Mouse (Mus musculus) limb, embryonic 11.5 days (tissue): Measurements from ENCODE around the gene AL731706.2. TPM values are rescaled to one million over a fixed set of nuclear protein-coding genes. Genes with fewer than 3 reads are reported as not detected.
"Not testable (repeated sequence)": the region's sequence is repeated elsewhere in the genome, so short reads cannot be mapped to it uniquely, and the experiment has no call there.

ENCODE experiments used
- ATAC-seq: fragments of 200-750 bp; cut with Nextera tagmentation; 2 replicates; pipeline ENCODE4 v1.8.0; 2017; ENCODE audit warnings: low read depth; ENCODE audit not compliant: insufficient number of reproducible peaks, low FRiP score, low TSS enrichment
- DNase-seq: peaks from one replicate; pipeline ENCODE4 v3.0.0-alpha.2; 2015; ENCODE audit warnings: low spot score
- H3K27ac ChIP-seq: fragments of 300-500 bp; sonication (generic); replicated peaks from 2 replicates; pipeline ENCODE4 v1.5.1; 2014; ENCODE audit warnings: low read depth, mild to moderate bottlenecking, low read length
- H3K27me3 ChIP-seq: fragments of 300-500 bp; sonication (generic); 2 replicates; pipeline ENCODE4 v1.6.1; 2014; ENCODE audit warnings: mild to moderate bottlenecking, low read length, mixed read lengths; ENCODE audit not compliant: control insufficient read depth, insufficient read depth
- H3K36me3 ChIP-seq: fragments of 300-500 bp; sonication (generic); 2 replicates; pipeline ENCODE4 v1.6.1; 2014; ENCODE audit warnings: mild to moderate bottlenecking, low read length, moderate library complexity, mixed read lengths; ENCODE audit not compliant: control insufficient read depth, insufficient read depth
- H3K4me1 ChIP-seq: fragments of 300-500 bp; sonication (generic); 2 replicates; pipeline ENCODE4 v1.6.1; 2014; ENCODE audit warnings: low read length, mixed read lengths; ENCODE audit not compliant: control insufficient read depth, insufficient read depth
- H3K4me2 ChIP-seq: fragments of 300-500 bp; sonication (generic); 2 replicates; pipeline ENCODE4 v1.6.1; 2014; ENCODE audit warnings: low read depth, mild to moderate bottlenecking, moderate library complexity; ENCODE audit not compliant: severe bottlenecking
- H3K4me3 ChIP-seq: fragments of 300-500 bp; sonication (generic); 2 replicates; pipeline ENCODE4 v1.5.1; 2014; ENCODE audit warnings: low read depth, low read length
- H3K9ac ChIP-seq: fragments of 300-500 bp; sonication (generic); 2 replicates; pipeline ENCODE4 v1.6.1; 2014; ENCODE audit warnings: mild to moderate bottlenecking, low read length
- H3K9me3 ChIP-seq: fragments of 300-500 bp; sonication (generic); 2 replicates; pipeline ENCODE4 v1.6.1; 2016; ENCODE audit warnings: low read length; ENCODE audit not compliant: control insufficient read depth
- WGBS: fragments of 180-500 bp; shearing (Covaris S2); extraction: QIAGEN DNeasy Blood & Tissue Kit; methylation state at CpG from one replicate; pipeline ENCODE4 v1.1.7; 2014; 5-methylcytosine and 5-hydroxymethylcytosine counted together
- polyA plus RNA-seq: library from polyadenylated mRNA; unstranded; fragments of >200 nt; fragmentation: Nextera tagmentation; extraction: Ambion mirVana; gene quantifications from 2 replicates; pipeline ENCODE4 v1.2.1, GENCODE M21; 2014

AL731706.2 gene
- polyA plus RNA-seq, 1 experiment from 2014 or later = 24.2 TPM

- H3K27ac ChIP-seq = no peak overlapping the region
- H3K9ac ChIP-seq = no peak overlapping the region
- H3K4me2 ChIP-seq = no peak overlapping the region
- no peak overlapping the region for H3K4me3 ChIP-seq
- ATAC-seq (no peak), DNase-seq (no peak)
- WGBS = 92% methylated on average over 3 of the region's 3 CpGs
- no peaks in the 10 kb centered on the region for H3K4me1 ChIP-seq
- H3K27me3 ChIP-seq = no peaks in the 10 kb centered on the region
- H3K36me3 ChIP-seq = peaks cover 3% of the 10 kb centered on the region; the same call in 1 of the 2 replicates
- no peaks in the 10 kb centered on the region for H3K9me3 ChIP-seq
Measured at GRCm38 (mm10) chr2:136908596-136908995, 23.1 kb upstream of the AL731706.2 start.

- DNase-seq (no peak), ATAC-seq (no peak)
- no peak overlapping the region for H3K27ac ChIP-seq
- no peaks in the 10 kb centered on the region for H3K9me3 ChIP-seq
- no peaks in the 10 kb centered on the region for H3K27me3 ChIP-seq
- no peak overlapping the region for H3K4me2 ChIP-seq
- H3K4me3 ChIP-seq = no peak overlapping the region
- H3K36me3 ChIP-seq = no peaks in the 10 kb centered on the region
- no peaks in the 10 kb centered on the region for H3K4me1 ChIP-seq
- WGBS = 88% methylated on average over 2 of the region's 2 CpGs
- H3K9ac ChIP-seq = no peak overlapping the region
Measured at GRCm38 (mm10) chr2:136896131-136896530, 10.7 kb upstream of the AL731706.2 start.

- WGBS = 87% methylated on average over 2 of the region's 2 CpGs
- H3K27me3 ChIP-seq = no peaks in the 10 kb centered on the region
- H3K9me3 ChIP-seq = no peaks in the 10 kb centered on the region
- no peak overlapping the region for H3K4me2 ChIP-seq
- no peak overlapping the region for H3K9ac ChIP-seq
- H3K36me3 ChIP-seq = no peaks in the 10 kb centered on the region
- ATAC-seq (no peak), DNase-seq (no peak)
- H3K27ac ChIP-seq = no peak overlapping the region
- H3K4me1 ChIP-seq = no peaks in the 10 kb centered on the region
- no peak overlapping the region for H3K4me3 ChIP-seq
Measured at GRCm38 (mm10) chr2:136894494-136894893, 9.0 kb upstream of the AL731706.2 start.

GRCm38 (mm10) chr2:136891951-136892371, 6.5 kb upstream of the AL731706.2 start:
- ATAC-seq = peak; percentile 77
- Histone ChIP-seq H3K9me3 (no peaks in the 10 kb centered on the region), H3K27ac (no peak overlapping the region), H3K27me3 (no peaks in the 10 kb centered on the region), H3K9ac (peak overlapping the region; percentile 57), H3K4me1 (no peaks in the 10 kb centered on the region), H3K4me3 (peak overlapping the region; percentile 70), H3K36me3 (no peaks in the 10 kb centered on the region), H3K4me2 (peak overlapping the region; percentile 45)
- DNase-seq = peak; percentile 91
- WGBS = under 1% methylated on average over 23 of the region's 23 CpGs

- DNase-seq = peak; percentile 99
- Histone ChIP-seq H3K4me2 (peak within 1 kb of the TSS; percentile 45), H3K9me3 (no peaks in the 10 kb centered on the region), H3K4me1 (no peaks in the 10 kb centered on the region), H3K9ac (peak within 1 kb of the TSS; percentile 82), H3K4me3 (peak within 1 kb of the TSS; percentile 70), H3K27ac (peak within 1 kb of the TSS; percentile 76), H3K27me3 (no peaks in the 10 kb centered on the region), H3K36me3 (no peaks in the 10 kb centered on the region)
- peak; percentile 99 for ATAC-seq
- WGBS = under 1% methylated on average over 49 of the region's 49 CpGs
Measured at GRCm38 (mm10) chr2:136891068-136891950, 5.8 kb upstream of the AL731706.2 start, which contains the start of the genes Slx4ip, AL731706.1 and Mkks. Gene Slx4ip, plus strand, starts transcription at chr2:136891218. Gene AL731706.1, minus strand, starts transcription at chr2:136891389. Gene Mkks, minus strand, starts transcription at chr2:136891389.

GRCm38 (mm10) chr2:136890716-136891067, 5.2 kb upstream of the AL731706.2 start:
- WGBS = 6% methylated on average over 15 of the region's 15 CpGs
- ATAC-seq = peak; percentile 63; the same call in 1 of the 2 replicates

GRCm38 (mm10) chr2:136886846-136887245, 1.4 kb upstream of the AL731706.2 start:
- Histone ChIP-seq H3K4me3 (no peak overlapping the region), H3K27me3 (no peaks in the 10 kb centered on the region), H3K4me2 (no peak overlapping the region), H3K27ac (no peak overlapping the region), H3K9ac (no peak overlapping the region), H3K36me3 (peaks cover 2% of the 10 kb centered on the region; the same call in 1 of the 2 replicates), H3K4me1 (no peaks in the 10 kb centered on the region), H3K9me3 (no peaks in the 10 kb centered on the region)
- DNase-seq (no peak), ATAC-seq (no peak)
- WGBS = 76% methylated on average over 4 of the region's 4 CpGs

More at GRCm38 (mm10) chr2:136890716-136891067, 5.2 kb upstream of the AL731706.2 start:
- not testable (repeated sequence) for H3K4me1 ChIP-seq, H3K27me3 ChIP-seq, H3K9me3 ChIP-seq, DNase-seq, H3K36me3 ChIP-seq
- Histone ChIP-seq H3K4me2 (peak overlapping the region; percentile 32), H3K27ac (peak overlapping the region; percentile 76), H3K4me3 (peak overlapping the region; percentile 70), H3K9ac (peak overlapping the region; percentile 82)

GRCm38 (mm10) chr2:136854543-136855388, 30.7 kb downstream of the AL731706.2 start:
- H3K4me2 ChIP-seq = no peak overlapping the region

More at GRCm38 (mm10) chr2:136854543-136855388, 30.7 kb downstream of the AL731706.2 start:
- no peaks in the 10 kb centered on the region for H3K36me3 ChIP-seq
- no peak overlapping the region for H3K9ac ChIP-seq
- ATAC-seq = no peak
- peak; percentile 23 for DNase-seq
- no peak overlapping the region for H3K4me3 ChIP-seq
- no peaks in the 10 kb centered on the region for H3K9me3 ChIP-seq
- WGBS = 53% methylated on average over 5 of the region's 5 CpGs
- H3K27me3 ChIP-seq = no peaks in the 10 kb centered on the region
- H3K4me1 ChIP-seq = 0 out of 2 replicates have a peak, but pooled peaks cover 3% of the 10 kb centered on the region
- peak overlapping the region; percentile 36; the same call in 1 of the 2 replicates for H3K27ac ChIP-seq
